Mouse (Mus musculus): ENCODE measurements around the gene Fbxo11. TPM values are rescaled to one million over a fixed set of nuclear protein-coding genes. Genes with fewer than 3 reads are reported as not detected.

Fbxo11 gene
- 0.16 and 0.17 TPM in 2 replicates for polyA plus RNA-seq (2012)

DNA sequence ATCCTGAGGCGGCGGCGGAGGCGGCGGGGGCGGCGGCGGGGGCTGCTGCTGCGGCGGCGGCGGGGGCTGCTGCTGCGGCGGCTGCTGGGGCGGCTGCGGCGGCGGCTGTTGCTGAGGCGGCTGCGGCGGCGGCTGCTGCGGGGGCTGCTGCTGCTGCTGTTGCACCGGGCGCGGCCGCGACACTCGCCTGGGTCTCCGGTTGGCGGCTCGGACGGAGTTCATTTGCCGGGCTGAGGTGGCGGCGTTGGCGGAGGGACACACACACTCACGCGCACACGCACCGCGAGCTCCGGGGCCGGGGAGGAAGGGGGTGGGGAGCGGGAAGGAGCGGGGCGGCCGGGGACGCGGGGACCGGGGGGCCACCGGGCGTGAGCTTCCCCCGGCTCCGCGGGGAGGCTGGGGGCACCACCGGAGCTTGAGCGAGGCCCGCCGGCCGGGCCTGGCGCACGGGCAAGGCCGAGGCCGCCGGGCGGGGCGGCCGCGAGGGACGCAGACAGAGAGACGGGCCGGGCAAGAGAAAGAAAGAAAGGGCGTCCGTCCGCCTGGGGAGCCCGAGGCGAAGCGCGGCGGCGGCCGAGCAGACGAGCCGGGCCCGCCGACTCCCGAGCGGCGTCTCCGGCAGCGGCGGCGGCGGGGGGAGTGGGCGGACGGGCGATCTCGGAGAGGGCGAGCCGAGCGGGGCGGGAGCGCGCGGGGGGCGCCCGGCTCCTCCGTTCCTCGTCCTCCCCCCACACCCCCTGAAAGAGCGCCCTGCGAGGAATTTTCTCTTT, at the start of gene Fbxo11:
Gene Fbxo11, minus strand, starts transcription at position 261 of the 770 bp plus-strand sequence.
- TF ChIP-seq TAL1 (IDR thresholded peaks at IDR 0.05; ENCODE audit: low read length) = no peak
- no peak for TF ChIP-seq GATA1 (IDR thresholded peaks at IDR 0.05; ENCODE audit: low read length)
- Histone ChIP-seq H3K4me1 (ENCODE audit: control insufficient read depth) (peaks cover 33% of the 10 kb centered on the region), H3K27me3 (ENCODE audit: control insufficient read depth) (no peaks in the 10 kb centered on the region), H3K9me3 (ENCODE audit: control insufficient read depth, low read length) (no peaks in the 10 kb centered on the region), H3K4me3 (replicated peaks) (peak within 1 kb of the TSS; percentile 94), H3K36me3 (ENCODE audit: control insufficient read depth) (no peaks in the 10 kb centered on the region; the same call in 1 of the 2 replicates)

DNA sequence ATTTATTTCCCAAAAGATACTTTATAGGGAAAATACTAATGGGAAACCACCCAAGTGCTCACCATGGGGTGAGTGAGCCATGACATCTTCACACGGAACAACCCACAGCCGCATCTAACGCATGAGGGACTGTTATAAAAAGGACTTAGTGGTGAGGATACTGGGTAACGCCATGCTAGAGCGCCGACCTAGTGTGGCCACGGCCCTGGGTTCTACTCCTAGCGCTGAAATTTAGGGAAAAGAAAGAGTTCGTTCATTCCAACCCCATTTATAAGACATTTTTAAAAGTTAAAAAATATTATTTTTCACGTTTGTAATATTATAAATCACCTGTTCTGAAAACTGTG, 48.8 kb upstream of the Fbxo11 start:
- TF ChIP-seq GATA1 (IDR thresholded peaks at IDR 0.05; ENCODE audit: low read length) = no peak
- Histone ChIP-seq H3K9me3 (ENCODE audit: control insufficient read depth, low read length) (no peaks in the 10 kb centered on the region), H3K4me3 (replicated peaks) (no peak overlapping the region)

GRCm38 (mm10) chr17:88113015-88113882, 48.2 kb upstream of the Fbxo11 start:
- no peaks in the 10 kb centered on the region for H3K9me3 ChIP-seq (ENCODE audit: control insufficient read depth, low read length)
- H3K4me3 ChIP-seq (replicated peaks) = no peak overlapping the region
- no peaks in the 10 kb centered on the region for H3K36me3 ChIP-seq (ENCODE audit: control insufficient read depth)
- no peak for TF ChIP-seq TAL1 (IDR thresholded peaks at IDR 0.05; ENCODE audit: low read length)
- TF ChIP-seq GATA1 (IDR thresholded peaks at IDR 0.05; ENCODE audit: low read length) = no peak
- no peaks in the 10 kb centered on the region for H3K4me1 ChIP-seq (ENCODE audit: control insufficient read depth)
- H3K27me3 ChIP-seq (ENCODE audit: control insufficient read depth) = no peaks in the 10 kb centered on the region

More for the DNA sequence above, 48.8 kb upstream of the Fbxo11 start:
- H3K36me3 ChIP-seq (ENCODE audit: control insufficient read depth) = no peaks in the 10 kb centered on the region
- no peaks in the 10 kb centered on the region for H3K4me1 ChIP-seq (ENCODE audit: control insufficient read depth)
- H3K27me3 ChIP-seq (ENCODE audit: control insufficient read depth) = no peaks in the 10 kb centered on the region

- H3K4me1 ChIP-seq (ENCODE audit: control insufficient read depth) = no peaks in the 10 kb centered on the region
- H3K27me3 ChIP-seq (ENCODE audit: control insufficient read depth) = no peaks in the 10 kb centered on the region
- H3K36me3 ChIP-seq (ENCODE audit: control insufficient read depth) = no peaks in the 10 kb centered on the region
- no peak overlapping the region for H3K4me3 ChIP-seq (replicated peaks)
- no peak for TF ChIP-seq TAL1 (IDR thresholded peaks at IDR 0.05; ENCODE audit: low read length)
- TF ChIP-seq GATA1 (IDR thresholded peaks at IDR 0.05; ENCODE audit: low read length) = no peak
- H3K9me3 ChIP-seq (ENCODE audit: control insufficient read depth, low read length) = no peaks in the 10 kb centered on the region
These were observed 47.0 kb upstream of the Fbxo11 start for GRCm38 (mm10) chr17:88111865-88112645.

DNA sequence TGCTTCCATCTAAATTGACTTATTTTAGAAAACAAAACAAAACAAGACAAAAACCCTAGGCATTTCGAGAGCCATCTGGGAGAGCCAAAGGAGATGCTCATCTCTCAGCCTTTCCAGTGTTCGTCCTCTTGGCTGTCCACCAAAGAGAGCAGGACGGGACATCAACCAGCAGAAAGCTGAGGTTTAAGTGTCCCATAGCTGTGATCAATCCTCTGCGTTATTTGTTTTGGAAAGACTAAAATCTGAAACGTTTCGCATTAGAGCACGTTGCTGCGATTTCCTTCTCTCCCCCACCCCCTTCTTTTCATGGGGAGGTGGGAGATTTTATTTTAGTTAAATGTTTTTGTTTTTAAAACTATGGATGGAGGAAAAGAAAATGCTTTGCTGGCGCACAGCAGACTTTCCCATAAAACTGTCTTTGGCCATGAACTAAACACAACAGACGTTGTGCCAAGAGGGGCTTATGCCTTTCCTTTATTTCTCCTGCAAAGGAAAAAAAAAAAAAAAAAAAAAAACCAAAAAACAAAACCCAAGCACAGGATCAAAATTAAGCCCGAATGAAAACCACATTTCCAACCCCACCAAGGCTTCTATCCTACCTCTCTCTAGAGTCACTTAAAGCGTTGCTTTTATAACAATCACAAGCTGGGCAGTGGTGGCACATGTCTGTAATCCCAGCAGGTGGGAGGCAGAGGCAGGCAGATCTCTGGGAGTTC, 46.1 kb upstream of the Fbxo11 start:
- no peaks in the 10 kb centered on the region for H3K9me3 ChIP-seq (ENCODE audit: control insufficient read depth, low read length)
- TF ChIP-seq GATA1 (IDR thresholded peaks at IDR 0.05; ENCODE audit: low read length) = no peak
- no peak for TF ChIP-seq TAL1 (IDR thresholded peaks at IDR 0.05; ENCODE audit: low read length)
- no peak overlapping the region for H3K4me3 ChIP-seq (replicated peaks)
- no peaks in the 10 kb centered on the region for H3K27me3 ChIP-seq (ENCODE audit: control insufficient read depth)
- H3K4me1 ChIP-seq (ENCODE audit: control insufficient read depth) = no peaks in the 10 kb centered on the region
- no peaks in the 10 kb centered on the region for H3K36me3 ChIP-seq (ENCODE audit: control insufficient read depth)

DNA sequence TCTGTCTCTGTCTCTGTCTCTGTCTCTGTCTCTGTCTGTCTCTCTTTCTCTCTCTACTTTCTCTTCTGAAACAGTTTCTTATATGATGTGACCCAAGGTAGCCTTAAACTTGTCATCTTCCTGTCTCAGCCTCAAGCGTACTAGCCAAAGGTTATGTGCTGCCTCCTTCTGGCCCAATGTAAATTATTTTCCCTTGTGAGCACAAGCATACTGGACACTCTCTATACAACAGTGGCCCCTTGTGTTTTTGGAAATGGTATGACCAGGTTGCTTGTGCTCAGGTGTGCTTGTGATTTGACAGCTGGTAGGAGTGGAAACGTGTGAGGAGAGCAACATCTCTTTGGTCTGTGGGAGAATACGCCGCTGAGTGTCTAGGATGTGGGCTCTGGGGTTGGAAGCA, 42.6 kb upstream of the Fbxo11 start:
- H3K36me3 ChIP-seq (ENCODE audit: control insufficient read depth) = no peaks in the 10 kb centered on the region
- H3K9me3 ChIP-seq (ENCODE audit: control insufficient read depth, low read length) = no peaks in the 10 kb centered on the region
- no peak overlapping the region for H3K4me3 ChIP-seq (replicated peaks)
- no peaks in the 10 kb centered on the region for H3K4me1 ChIP-seq (ENCODE audit: control insufficient read depth)
- H3K27me3 ChIP-seq (ENCODE audit: control insufficient read depth) = no peaks in the 10 kb centered on the region
- TF ChIP-seq GATA1 (IDR thresholded peaks at IDR 0.05; ENCODE audit: low read length) (no peak), TAL1 (IDR thresholded peaks at IDR 0.05; ENCODE audit: low read length) (no peak)

GRCm38 (mm10) chr17:88106365-88106764, 41.3 kb upstream of the Fbxo11 start:
- Histone ChIP-seq H3K9me3 (ENCODE audit: control insufficient read depth, low read length) (no peaks in the 10 kb centered on the region), H3K36me3 (ENCODE audit: control insufficient read depth) (no peaks in the 10 kb centered on the region)

DNA sequence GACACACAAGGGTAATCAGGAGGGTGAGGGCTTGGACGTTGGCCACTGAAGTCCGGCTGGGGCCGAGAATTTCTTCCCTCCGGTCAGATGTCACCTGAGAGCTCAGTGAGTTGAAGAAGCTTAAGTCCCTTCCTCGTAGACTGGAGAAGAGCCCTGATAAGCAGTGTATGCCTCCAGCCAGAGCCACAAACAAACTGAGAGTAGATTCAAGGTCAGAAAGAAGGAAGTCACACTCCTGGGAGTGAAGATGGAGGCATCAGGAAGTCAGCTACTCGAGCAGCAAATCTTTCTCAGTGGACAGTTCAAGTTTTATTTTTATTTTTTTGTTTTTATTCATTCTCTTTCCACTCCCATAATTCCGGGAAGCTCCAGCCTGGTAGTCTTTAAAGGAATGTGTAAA, 37.5 kb upstream of the Fbxo11 start:
- H3K36me3 ChIP-seq (ENCODE audit: control insufficient read depth) = no peaks in the 10 kb centered on the region
- no peak overlapping the region for H3K4me3 ChIP-seq (replicated peaks)
- no peaks in the 10 kb centered on the region for H3K4me1 ChIP-seq (ENCODE audit: control insufficient read depth)

More at GRCm38 (mm10) chr17:88106365-88106764, 41.3 kb upstream of the Fbxo11 start:
- Histone ChIP-seq H3K4me1 (ENCODE audit: control insufficient read depth) (no peaks in the 10 kb centered on the region), H3K27me3 (ENCODE audit: control insufficient read depth) (no peaks in the 10 kb centered on the region), H3K4me3 (replicated peaks) (no peak overlapping the region)
- TF ChIP-seq TAL1 (IDR thresholded peaks at IDR 0.05; ENCODE audit: low read length) = no peak
- TF ChIP-seq GATA1 (IDR thresholded peaks at IDR 0.05; ENCODE audit: low read length) = no peak

More for the DNA sequence above, 37.5 kb upstream of the Fbxo11 start:
- TF ChIP-seq TAL1 (IDR thresholded peaks at IDR 0.05; ENCODE audit: low read length) (no peak), GATA1 (IDR thresholded peaks at IDR 0.05; ENCODE audit: low read length) (no peak)
- Histone ChIP-seq H3K27me3 (ENCODE audit: control insufficient read depth) (no peaks in the 10 kb centered on the region), H3K9me3 (ENCODE audit: control insufficient read depth, low read length) (no peaks in the 10 kb centered on the region)

Measured in erythroblast, embryonic 14.5 days (primary cell).